Mouse (Mus musculus) embryonic facial prominence, embryonic 14.5 days (tissue): Measurements from ENCODE around the gene Gm4301. TPM values are rescaled to one million over a fixed set of nuclear protein-coding genes. Genes with fewer than 3 reads are reported as not detected.
"Not testable (repeated sequence)": the region's sequence is repeated elsewhere in the genome, so short reads cannot be mapped to it uniquely, and the experiment has no call there.

Experiments
- ATAC-seq: fragments of 200-750 bp; cut with Nextera tagmentation; 2 replicates; pipeline ENCODE4 v1.8.0; 2017; ENCODE audit warnings: low read depth, moderate number of reproducible peaks, moderate TSS enrichment
- DNase-seq: peaks from one replicate; pipeline ENCODE4 v3.0.0-alpha.2; 2015; ENCODE audit warnings: low spot score
- H3K27ac ChIP-seq: fragments of 300-500 bp; sonication (generic); replicated peaks from 2 replicates; pipeline ENCODE4 v1.5.1; 2014; ENCODE audit warnings: low read depth, mild to moderate bottlenecking, low read length, moderate library complexity
- H3K27me3 ChIP-seq: fragments of 300-500 bp; sonication (generic); replicated peaks from 2 replicates; pipeline ENCODE4 v1.6.1; 2014; ENCODE audit warnings: low read length; ENCODE audit not compliant: control insufficient read depth, insufficient read depth
- H3K36me3 ChIP-seq: fragments of 300-500 bp; sonication (generic); 2 replicates; pipeline ENCODE4 v1.6.1; 2014; ENCODE audit warnings: low read length, mixed read lengths; ENCODE audit not compliant: control insufficient read depth, insufficient read depth
- H3K4me1 ChIP-seq: fragments of 300-500 bp; sonication (generic); 2 replicates; pipeline ENCODE4 v1.6.1; 2014; ENCODE audit warnings: antibody characterized with exemption, low read length; ENCODE audit not compliant: control insufficient read depth, insufficient read depth
- H3K4me2 ChIP-seq: fragments of 300-500 bp; sonication (generic); 2 replicates; pipeline ENCODE4 v1.6.1; 2014; ENCODE audit warnings: low read depth, mild to moderate bottlenecking, low read length, moderate library complexity, mixed read lengths
- H3K4me3 ChIP-seq: fragments of 300-500 bp; sonication (generic); 2 replicates; pipeline ENCODE4 v1.5.1; 2014; ENCODE audit warnings: low read depth, mild to moderate bottlenecking, low read length
- H3K9ac ChIP-seq: fragments of 300-500 bp; sonication (generic); 2 replicates; pipeline ENCODE4 v1.6.1; 2014; ENCODE audit warnings: low read depth, mild to moderate bottlenecking, low read length, moderate library complexity, mixed read lengths
- H3K9me3 ChIP-seq: fragments of 300-500 bp; sonication (generic); 2 replicates; pipeline ENCODE4 v1.6.1; 2016; ENCODE audit warnings: low read length; ENCODE audit not compliant: control insufficient read depth
- WGBS: fragments of 180-500 bp; shearing (Covaris S2); extraction: QIAGEN DNeasy Blood & Tissue Kit; methylation state at CpG from one replicate; pipeline ENCODE4 v1.1.7; 2014; 5-methylcytosine and 5-hydroxymethylcytosine counted together
- polyA plus RNA-seq: library from polyadenylated mRNA; unstranded; fragments of >200 nt; fragmentation: Nextera tagmentation; extraction: Ambion mirVana; gene quantifications from 2 replicates; pipeline ENCODE4 v1.2.1, GENCODE M21; 2014

The Gm4301 gene
- not detected in 2 replicates for polyA plus RNA-seq

DNA sequence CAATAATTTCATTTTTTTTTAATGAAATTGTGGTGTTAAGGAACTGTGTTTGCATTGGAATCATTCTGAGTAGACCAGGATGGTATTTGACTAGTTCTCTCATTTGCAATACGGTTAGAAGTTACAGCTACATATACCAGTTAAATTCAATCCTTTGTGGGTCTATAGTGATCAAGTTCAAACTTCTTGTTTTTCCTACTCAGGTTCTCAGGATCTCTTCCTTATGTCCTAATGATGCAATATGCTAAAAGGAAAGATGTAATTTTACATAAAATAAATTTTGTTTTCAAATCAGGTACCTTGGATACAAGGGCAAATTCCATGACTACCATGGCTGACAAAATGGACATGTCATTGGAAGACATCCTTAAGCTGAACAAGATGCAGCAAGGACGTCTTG lies at the start of gene Gm4301:
Gene Gm4301, plus strand, starts transcription at position 301 of the 400 bp plus-strand sequence.
- H3K27me3 ChIP-seq, H3K27ac ChIP-seq, H3K9me3 ChIP-seq, DNase-seq, H3K4me2 ChIP-seq, ATAC-seq, H3K36me3 ChIP-seq, H3K4me3 ChIP-seq, H3K4me1 ChIP-seq, H3K9ac ChIP-seq: not testable (repeated sequence)
- WGBS, result no CpG with 5 or more reads among the region's 2 CpGs

DNA sequence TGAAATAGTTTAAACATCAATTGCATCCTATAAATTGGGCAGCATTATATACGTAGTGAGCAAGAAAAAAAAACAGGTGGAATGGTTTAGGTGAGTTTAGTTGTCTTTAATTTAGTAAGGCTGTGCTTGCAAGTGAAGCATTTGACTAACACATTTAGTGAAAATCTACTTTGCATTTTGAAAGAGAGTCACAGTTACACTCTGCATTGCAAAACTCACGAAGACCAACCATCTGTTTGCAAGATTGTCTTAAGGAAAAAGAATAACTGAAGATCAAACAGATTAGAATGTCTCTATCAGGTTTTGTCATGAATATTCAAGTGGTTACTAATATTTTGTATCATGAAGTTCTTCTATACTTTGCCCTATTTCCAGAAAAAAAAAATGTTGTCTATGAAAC lies 39.4 kb upstream of the Gm4301 start:
- WGBS, result 77% methylated on average over 2 of the region's 2 CpGs
- Histone ChIP-seq H3K9ac (no peak overlapping the region), H3K4me3 (no peak overlapping the region), H3K27me3 (no peaks in the 10 kb centered on the region), H3K4me2 (no peak overlapping the region), H3K9me3 (no peaks in the 10 kb centered on the region), H3K36me3 (no peaks in the 10 kb centered on the region), H3K4me1 (no peaks in the 10 kb centered on the region), H3K27ac (no peak overlapping the region)
- no peak for DNase-seq
- ATAC-seq, result no peak

GRCm38 (mm10) chr10:100300106-100300505 lies 35.4 kb upstream of the Gm4301 start:
- not testable (repeated sequence) for H3K27me3 ChIP-seq, DNase-seq, H3K4me1 ChIP-seq, H3K36me3 ChIP-seq, H3K27ac ChIP-seq, H3K9me3 ChIP-seq, H3K9ac ChIP-seq, ATAC-seq, H3K4me2 ChIP-seq, H3K4me3 ChIP-seq

DNA sequence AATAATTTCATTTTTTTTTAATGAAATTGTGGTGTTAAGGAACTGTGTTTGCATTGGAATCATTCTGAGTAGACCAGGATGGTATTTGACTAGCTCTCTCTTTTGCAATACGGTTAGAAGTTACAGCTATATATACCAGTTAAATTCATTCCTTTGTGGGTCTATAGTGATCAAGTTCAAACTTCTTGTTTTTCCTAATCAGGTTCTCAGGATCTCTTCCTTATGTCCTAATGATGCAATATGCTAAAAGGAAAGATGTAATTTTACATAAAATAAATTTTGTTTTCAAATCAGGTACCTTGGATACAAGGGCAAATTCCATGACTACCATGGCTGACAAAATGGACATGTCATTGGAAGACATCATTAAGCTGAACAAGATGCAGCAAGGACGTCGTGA lies 5.1 kb downstream of the Gm4301 start, which contains the start of gene Gm4302:
Gene Gm4302, plus strand, starts transcription at position 301 of the 400 bp plus-strand sequence.
- H3K27me3 ChIP-seq, result not testable (repeated sequence)

DNA sequence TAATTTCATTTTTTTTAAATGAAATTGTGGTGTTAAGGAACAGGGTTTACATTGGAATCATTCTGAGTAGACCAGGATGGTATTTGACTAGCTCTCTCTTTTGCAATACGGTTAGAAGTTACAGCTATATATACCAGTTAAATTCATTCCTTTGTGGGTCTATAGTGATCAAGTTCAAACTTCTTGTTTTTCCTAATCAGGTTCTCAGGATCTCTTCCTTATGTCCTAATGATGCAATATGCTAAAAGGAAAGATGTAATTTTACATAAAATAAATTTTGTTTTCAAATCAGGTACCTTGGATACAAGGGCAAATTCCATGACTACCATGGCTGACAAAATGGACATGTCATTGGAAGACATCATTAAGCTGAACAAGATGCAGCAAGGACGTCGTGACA lies 10.2 kb downstream of the Gm4301 start, which contains the start of gene Gm4303:
Gene Gm4303, plus strand, starts transcription at position 301 of the 400 bp plus-strand sequence.
- no CpG with 5 or more reads among the region's 3 CpGs for WGBS
- not testable (repeated sequence) for DNase-seq, H3K36me3 ChIP-seq, H3K4me2 ChIP-seq, ATAC-seq, H3K27me3 ChIP-seq, H3K9me3 ChIP-seq, H3K27ac ChIP-seq, H3K4me3 ChIP-seq, H3K4me1 ChIP-seq, H3K9ac ChIP-seq

More for the DNA sequence above, 5.1 kb downstream of the Gm4301 start, which contains the start of gene Gm4302:
- no CpG with 5 or more reads among the region's 3 CpGs for WGBS
- H3K4me1 ChIP-seq, H3K27ac ChIP-seq, H3K4me3 ChIP-seq, H3K9ac ChIP-seq, H3K9me3 ChIP-seq, ATAC-seq, H3K4me2 ChIP-seq, DNase-seq, H3K36me3 ChIP-seq: not testable (repeated sequence)

DNA sequence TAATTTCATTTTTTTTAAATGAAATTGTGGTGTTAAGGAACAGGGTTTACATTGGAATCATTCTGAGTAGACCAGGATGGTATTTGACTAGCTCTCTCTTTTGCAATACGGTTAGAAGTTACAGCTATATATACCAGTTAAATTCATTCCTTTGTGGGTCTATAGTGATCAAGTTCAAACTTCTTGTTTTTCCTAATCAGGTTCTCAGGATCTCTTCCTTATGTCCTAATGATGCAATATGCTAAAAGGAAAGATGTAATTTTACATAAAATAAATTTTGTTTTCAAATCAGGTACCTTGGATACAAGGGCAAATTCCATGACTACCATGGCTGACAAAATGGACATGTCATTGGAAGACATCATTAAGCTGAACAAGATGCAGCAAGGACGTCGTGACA lies 15.3 kb downstream of the Gm4301 start, which contains the start of gene Gm4305:
Gene Gm4305, plus strand, starts transcription at position 301 of the 400 bp plus-strand sequence.
- not testable (repeated sequence) for H3K4me3 ChIP-seq, H3K27ac ChIP-seq, H3K4me2 ChIP-seq, H3K36me3 ChIP-seq, DNase-seq, H3K27me3 ChIP-seq, ATAC-seq, H3K4me1 ChIP-seq, H3K9me3 ChIP-seq, H3K9ac ChIP-seq
- WGBS, result no CpG with 5 or more reads among the region's 3 CpGs

DNA sequence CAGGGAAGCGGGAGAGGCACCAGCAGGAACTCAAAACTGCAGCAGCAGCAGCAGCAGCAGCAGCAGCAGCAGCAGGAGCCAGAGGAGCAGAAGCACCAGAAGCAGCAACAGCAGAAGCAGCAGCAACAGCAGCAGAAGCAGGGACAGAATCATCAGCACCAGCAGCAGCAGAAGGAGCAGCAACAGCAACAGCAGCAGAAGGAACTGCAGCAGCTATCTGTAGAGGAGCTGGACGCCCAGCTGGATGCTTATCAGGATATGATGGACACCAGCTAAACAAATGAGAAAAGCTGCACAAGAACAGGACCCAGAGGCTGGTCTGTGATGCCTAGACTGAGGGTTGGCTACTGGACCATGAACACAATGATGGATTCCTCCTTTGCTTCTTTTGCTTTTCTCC lies 21.4 kb downstream of the Gm4301 start:
- not testable (repeated sequence) for H3K4me1 ChIP-seq, H3K9ac ChIP-seq, ATAC-seq, H3K36me3 ChIP-seq, H3K4me2 ChIP-seq, DNase-seq, H3K27me3 ChIP-seq, H3K27ac ChIP-seq, H3K4me3 ChIP-seq, H3K9me3 ChIP-seq
- WGBS, result 50% methylated on average over 1 of the region's 2 CpGs

DNA sequence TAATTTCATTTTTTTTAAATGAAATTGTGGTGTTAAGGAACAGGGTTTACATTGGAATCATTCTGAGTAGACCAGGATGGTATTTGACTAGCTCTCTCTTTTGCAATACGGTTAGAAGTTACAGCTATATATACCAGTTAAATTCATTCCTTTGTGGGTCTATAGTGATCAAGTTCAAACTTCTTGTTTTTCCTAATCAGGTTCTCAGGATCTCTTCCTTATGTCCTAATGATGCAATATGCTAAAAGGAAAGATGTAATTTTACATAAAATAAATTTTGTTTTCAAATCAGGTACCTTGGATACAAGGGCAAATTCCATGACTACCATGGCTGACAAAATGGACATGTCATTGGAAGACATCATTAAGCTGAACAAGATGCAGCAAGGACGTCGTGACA lies 25.6 kb downstream of the Gm4301 start, which contains the start of gene Gm4307:
Gene Gm4307, plus strand, starts transcription at position 301 of the 400 bp plus-strand sequence.
- not testable (repeated sequence) for H3K36me3 ChIP-seq, H3K9ac ChIP-seq, H3K27ac ChIP-seq, H3K27me3 ChIP-seq, H3K4me2 ChIP-seq, H3K4me1 ChIP-seq, H3K4me3 ChIP-seq, DNase-seq, H3K9me3 ChIP-seq, ATAC-seq
- WGBS, result no CpG with 5 or more reads among the region's 3 CpGs

DNA sequence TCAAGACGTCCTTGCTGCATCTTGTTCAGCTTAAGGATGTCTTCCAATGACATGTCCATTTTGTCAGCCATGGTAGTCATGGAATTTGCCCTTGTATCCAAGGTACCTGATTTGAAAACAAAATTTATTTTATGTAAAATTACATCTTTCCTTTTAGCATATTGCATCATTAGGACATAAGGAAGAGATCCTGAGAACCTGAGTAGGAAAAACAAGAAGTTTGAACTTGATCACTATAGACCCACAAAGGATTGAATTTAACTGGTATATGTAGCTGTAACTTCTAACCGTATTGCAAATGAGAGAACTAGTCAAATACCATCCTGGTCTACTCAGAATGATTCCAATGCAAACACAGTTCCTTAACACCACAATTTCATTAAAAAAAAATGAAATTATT lies 47.0 kb downstream of the Gm4301 start, which contains the start of gene Gm4312:
Gene Gm4312, minus strand, starts transcription at position 101 of the 400 bp plus-strand sequence.
- H3K27ac ChIP-seq, H3K27me3 ChIP-seq, H3K9me3 ChIP-seq, DNase-seq, H3K4me1 ChIP-seq, H3K4me3 ChIP-seq, H3K36me3 ChIP-seq, ATAC-seq, H3K9ac ChIP-seq, H3K4me2 ChIP-seq: not testable (repeated sequence)
- no CpG with 5 or more reads among the region's 2 CpGs for WGBS
